Mouse (Mus musculus) retina, postnatal 1 day (tissue): ENCODE results near the gene Syt15.
"Not testable (repeated sequence)": the region's sequence is repeated elsewhere in the genome, so short reads cannot be mapped to it uniquely, and the experiment has no call there.

Experiments
- DNase-seq: peaks from one replicate; pipeline ENCODE4 v3.0.0-alpha.2; 2012

The Syt15 gene

DNA sequence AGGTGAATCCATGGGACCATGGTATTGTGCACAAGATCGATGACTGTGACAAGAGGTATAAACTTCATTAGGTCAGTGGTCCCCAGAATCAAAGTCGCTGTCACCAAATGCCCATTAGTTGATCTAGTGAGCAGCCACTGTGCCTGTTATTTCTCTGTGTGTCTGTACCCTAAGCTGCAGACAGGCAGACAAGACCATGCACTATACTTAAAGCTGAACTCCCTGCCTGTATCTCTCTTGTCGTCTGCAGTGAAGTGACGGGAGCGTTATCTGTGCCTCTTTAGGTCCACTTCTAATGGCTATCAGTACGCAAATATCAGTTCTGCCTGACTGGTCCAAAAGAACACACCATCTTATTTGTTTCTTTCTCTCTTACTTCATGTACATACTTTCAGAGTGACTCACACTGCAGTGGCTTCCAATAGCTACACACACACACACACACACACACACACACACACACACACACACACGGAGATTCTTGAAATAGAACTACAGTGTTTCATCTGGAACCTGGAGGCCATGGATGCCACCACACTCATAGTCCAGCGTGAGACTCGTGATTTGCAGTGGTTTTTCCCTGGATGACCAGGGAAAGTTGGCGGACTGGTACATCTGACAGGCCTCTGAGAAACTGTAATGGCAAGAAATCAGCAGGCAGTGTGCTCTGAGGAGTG is 9.6 kb downstream of the Syt15 start:
- DNase-seq: no peak

GRCm38 (mm10) chr14:34232340-34232739 is 12.9 kb downstream of the Syt15 start:
- no peak for DNase-seq

DNA sequence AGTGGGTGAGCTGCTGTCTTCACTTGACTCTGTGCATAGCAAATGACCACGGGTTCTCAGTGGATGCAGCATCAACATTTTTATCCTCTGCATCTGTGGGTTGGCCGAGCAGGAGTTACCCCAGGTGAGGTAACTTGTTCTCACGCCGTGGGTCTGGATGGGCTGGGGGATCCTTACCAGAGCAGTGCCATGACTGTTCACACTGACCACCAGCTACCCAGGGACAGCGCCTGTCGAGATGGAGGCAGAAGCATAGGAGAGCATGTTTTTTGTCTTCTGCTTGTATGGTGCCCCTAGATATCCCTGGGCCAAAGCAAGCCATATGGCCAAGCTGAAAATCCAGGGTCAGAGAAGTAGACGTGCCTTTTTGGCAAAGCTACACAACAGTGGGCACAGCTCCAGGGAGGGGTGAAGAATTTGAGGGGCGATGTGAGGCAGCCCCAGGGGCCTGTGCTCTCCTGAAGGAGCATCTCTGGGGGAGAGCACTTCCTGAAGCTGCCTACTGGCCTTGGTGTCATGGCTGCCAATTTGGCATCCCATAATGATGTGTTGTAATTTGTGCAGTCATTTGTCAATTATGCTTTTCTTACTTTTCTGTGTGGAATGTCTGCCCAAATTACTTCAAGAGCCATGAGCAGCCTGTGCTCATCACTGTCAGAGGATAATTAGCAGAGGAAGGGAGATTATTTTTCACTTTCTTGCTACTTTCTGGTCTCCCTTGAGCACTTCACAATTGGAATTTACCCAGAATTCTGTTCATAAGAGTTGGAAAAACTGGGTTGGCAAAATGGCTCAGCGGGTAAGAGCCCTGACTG is 13.7 kb downstream of the Syt15 start:
- DNase-seq: peak; percentile 62

DNA sequence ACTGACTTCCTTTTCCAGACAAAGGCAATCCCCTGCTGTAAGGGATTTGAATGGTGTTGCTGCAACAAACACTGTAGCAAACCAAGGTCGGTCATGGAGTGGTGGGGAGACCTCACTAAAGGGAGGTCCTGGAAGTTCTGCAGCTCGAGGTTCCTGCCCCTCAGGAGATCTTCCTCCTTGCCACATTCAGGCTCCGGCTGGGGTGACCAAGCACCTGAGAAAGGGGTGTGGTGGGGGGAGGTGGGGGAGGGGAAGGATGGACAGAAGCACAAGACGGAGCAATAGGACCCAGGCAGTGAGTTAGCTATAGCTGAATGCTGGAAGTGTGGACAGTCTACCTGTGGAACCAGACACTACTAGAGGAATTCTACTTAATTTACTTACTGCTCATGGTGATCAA is 14.5 kb downstream of the Syt15 start:
- no peak for DNase-seq

DNA sequence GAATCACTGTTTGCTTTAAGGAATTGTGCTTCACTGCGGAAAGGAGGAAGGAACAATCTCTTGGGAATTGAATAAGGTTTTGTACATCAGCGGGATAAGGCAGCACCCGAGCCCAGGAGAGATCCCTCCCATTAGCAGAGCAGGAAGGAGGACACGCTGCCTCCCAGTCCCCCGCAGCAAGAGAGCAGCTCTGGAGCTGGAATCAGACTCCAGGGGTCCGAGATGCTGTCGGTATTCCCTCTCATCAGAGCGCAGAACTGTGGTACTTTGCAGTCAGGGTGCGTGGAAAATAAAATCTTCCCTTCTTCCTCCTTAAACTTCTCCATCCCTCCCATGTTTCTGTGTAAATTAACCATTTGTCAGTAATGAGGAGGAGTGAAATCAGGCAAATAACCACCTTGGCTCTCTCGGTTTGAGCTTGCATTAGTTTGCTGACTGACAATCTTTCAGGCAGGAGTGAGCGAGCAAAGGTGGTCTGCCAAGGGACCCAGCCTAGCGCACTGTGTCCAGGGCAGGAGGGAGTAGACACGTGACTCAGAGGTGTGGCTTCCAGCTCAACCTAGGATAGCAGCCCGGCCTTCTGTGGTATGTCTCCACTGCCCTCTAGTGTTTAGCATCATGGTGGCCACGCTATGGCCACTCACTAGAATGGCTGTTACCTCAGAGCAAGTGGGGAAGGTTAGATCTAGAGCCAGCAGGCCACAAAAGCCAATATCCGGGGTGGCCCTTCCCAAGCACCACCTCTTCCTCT is 15.4 kb downstream of the Syt15 start:
- peak; percentile 90 for DNase-seq

- DNase-seq: no peak
These were observed 20.9 kb downstream of the Syt15 start for GRCm38 (mm10) chr14:34240263-34240662.

- DNase-seq: no peak
These were observed 21.3 kb downstream of the Syt15 start for GRCm38 (mm10) chr14:34240676-34241075.

DNA sequence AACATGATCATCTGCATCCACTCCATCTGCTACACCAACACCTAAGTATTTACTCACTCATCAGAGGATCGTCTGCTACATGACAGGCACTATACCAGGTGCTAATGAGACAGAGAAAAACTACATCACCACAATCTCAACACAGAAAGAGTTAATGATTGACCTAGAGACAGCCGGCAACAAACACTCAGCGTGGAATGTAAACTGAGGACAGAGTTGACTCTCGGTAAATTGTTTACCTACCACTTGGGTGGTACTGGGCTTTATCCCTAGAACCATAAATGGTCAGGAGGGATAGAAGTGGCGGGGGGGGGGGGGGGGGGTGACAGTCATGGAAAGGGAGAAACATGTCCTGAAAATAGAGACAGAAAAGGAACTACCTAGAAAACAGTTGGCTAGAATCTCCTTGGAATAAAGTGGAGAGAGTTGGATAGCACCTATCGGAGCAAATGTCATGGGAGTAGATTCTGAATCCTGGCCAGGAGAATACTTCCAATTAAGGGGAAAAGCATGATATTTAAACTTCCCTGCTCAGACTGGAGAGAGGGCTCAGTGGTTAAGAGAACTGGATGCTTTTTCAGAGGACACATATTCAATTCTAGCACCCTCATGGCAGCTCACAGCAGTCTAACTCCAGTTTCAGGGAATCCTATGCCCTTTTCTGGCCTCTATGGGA is 33.2 kb downstream of the Syt15 start:
- no peak for DNase-seq

DNA sequence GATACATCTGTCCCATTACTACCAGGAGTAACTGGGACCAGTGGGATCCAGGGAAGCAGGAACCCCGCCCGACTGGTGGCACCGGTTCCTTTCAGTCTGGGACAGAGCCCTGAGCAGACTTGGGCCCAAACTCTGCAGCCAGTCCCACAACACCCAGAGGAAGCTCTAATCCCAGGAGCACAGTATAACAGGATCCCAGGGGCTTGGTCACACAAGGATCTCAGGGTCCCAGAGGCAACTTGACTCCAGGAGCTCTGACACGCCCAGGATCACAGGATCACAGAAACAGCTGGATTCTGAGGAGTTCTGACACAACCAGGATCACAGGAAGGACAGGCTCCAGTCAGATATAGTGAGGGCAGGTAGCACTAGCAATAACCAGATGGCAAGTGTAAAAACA is 33.9 kb downstream of the Syt15 start:
- DNase-seq: no peak

- not testable (repeated sequence) for DNase-seq
These were observed 39.1 kb downstream of the Syt15 start for GRCm38 (mm10) chr14:34258525-34258924.

GRCm38 (mm10) chr14:34268046-34268445 is 48.7 kb downstream of the Syt15 start:
- DNase-seq: no peak

GRCm38 (mm10) chr14:34273280-34273679 is 53.9 kb downstream of the Syt15 start:
- DNase-seq: peak; percentile 48

- DNase-seq: no peak
These were observed 54.7 kb downstream of the Syt15 start for GRCm38 (mm10) chr14:34274141-34274540.

DNA sequence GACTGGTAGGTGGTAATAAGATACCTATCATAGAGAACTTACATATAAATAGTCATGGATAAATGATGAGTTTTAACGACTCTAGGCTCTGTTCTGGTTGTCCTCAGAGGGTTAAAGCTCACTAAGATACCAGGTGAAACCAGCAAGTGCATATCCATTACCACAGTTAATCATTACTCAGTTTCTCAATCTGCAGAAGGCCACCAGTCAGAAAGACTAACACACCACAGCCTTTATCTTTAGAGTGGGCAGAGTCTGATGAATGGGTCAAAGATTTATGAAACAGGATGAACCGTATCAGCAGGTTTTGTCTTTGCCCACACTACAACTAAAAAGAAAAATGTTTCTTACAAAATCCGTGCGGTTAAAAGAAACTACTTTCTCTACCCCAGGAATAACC is 55.8 kb downstream of the Syt15 start:
- no peak for DNase-seq

GRCm38 (mm10) chr14:34279726-34280125 is 60.3 kb downstream of the Syt15 start:
- no peak for DNase-seq
